Mouse (Mus musculus) MEL (cell line): ENCODE measurements at regions not wholly inside any gene's neighbourhood (a gene's known extent, or its start where the extent isn't known, plus 50 kb on each side); places are given as distances from the start of the nearest gene placed in this dataset.

ENCODE experiments used
- DNase-seq: peaks from one replicate; pipeline ENCODE4 v3.0.0; 2011; ENCODE audit warnings: low read depth, low spot score
- H3K27ac ChIP-seq: 2 replicates; pipeline ENCODE4 v1.5.1; 2012; ENCODE audit warnings: low read depth, mild to moderate bottlenecking, control low read depth, low read length, moderate library complexity; ENCODE audit not compliant: control insufficient read depth
- H3K27me3 ChIP-seq, 2 experiments: fragments of 150-350 bp in 1 of 2; sonication (generic) in 1 of 2; 2 replicates each; pipeline ENCODE4 v1.6.1; 2012; ENCODE audit warnings: low read length in 2 of 2, mild to moderate bottlenecking in 2 of 2, improper control_type of control experiment in 1 of 2, moderate library complexity in 1 of 2; ENCODE audit not compliant: insufficient read depth in 2 of 2, control insufficient read depth in 1 of 2
- H3K36me3 ChIP-seq, 2 experiments: 2 replicates each; pipeline ENCODE4 v1.6.1; 2012 to 2014; ENCODE audit warnings: low read length in 2 of 2, improper control_type of control experiment in 1 of 2, inconsistent platforms in 1 of 2, mild to moderate bottlenecking in 1 of 2; ENCODE audit not compliant: insufficient read depth in 2 of 2, control insufficient read depth in 1 of 2
- H3K4me1 ChIP-seq, 2 experiments: fragments of 150-350 bp in 1 of 2; sonication (generic) in 1 of 2; 2 replicates each; pipeline ENCODE4 v1.6.1; 2012; ENCODE audit warnings: low read length in 2 of 2, improper control_type of control experiment in 1 of 2, mild to moderate bottlenecking in 1 of 2; ENCODE audit not compliant: insufficient read depth in 2 of 2, control insufficient read depth in 1 of 2
- H3K4me3 ChIP-seq, 2 experiments: fragments of 150-350 bp in 1 of 2; sonication (generic) in 1 of 2; 2 replicates each; pipeline ENCODE4 v1.5.1; 2012; ENCODE audit warnings: low read depth in 2 of 2, low read length in 2 of 2, mild to moderate bottlenecking in 2 of 2, moderate library complexity in 2 of 2, control low read depth in 1 of 2, improper control_type of control experiment in 1 of 2; ENCODE audit not compliant: control insufficient read depth in 1 of 2, insufficient read depth in 1 of 2
- H3K79me2 ChIP-seq: 2 replicates; pipeline ENCODE4 v1.6.1; 2012; ENCODE audit warnings: mild to moderate bottlenecking, low read length, moderate library complexity; ENCODE audit not compliant: control insufficient read depth, poor library complexity, insufficient read depth
- H3K9ac ChIP-seq: 2 replicates; pipeline ENCODE4 v1.6.1; 2012; ENCODE audit warnings: low read depth, mild to moderate bottlenecking, control low read depth, low read length, moderate library complexity; ENCODE audit not compliant: control insufficient read depth, poor library complexity, severe bottlenecking
- H3K9me3 ChIP-seq: fragments of 150-350 bp; sonication (generic); replicated peaks from 2 replicates; pipeline ENCODE4 v1.6.1; 2012; ENCODE audit warnings: mild to moderate bottlenecking, low read length, improper control_type of control experiment, moderate library complexity; ENCODE audit not compliant: insufficient read depth
- CHD1 ChIP-seq: IDR thresholded peaks from 2 replicates; pipeline ENCODE4 v1.6.1; 2012; ENCODE audit warnings: low read depth, mild to moderate bottlenecking, inconsistent platforms, low read length, improper control_type of control experiment
- CHD2 ChIP-seq: IDR thresholded peaks from 2 replicates; pipeline ENCODE4 v1.6.1; 2011; ENCODE audit warnings: low read length, improper control_type of control experiment
- E2F4 ChIP-seq: IDR thresholded peaks from 2 replicates; pipeline ENCODE4 v1.6.1; 2011; ENCODE audit warnings: low read depth, low read length, improper control_type of control experiment, borderline replicate concordance
- ETS1 ChIP-seq: IDR thresholded peaks from 2 replicates; pipeline ENCODE4 v1.6.1; 2012; ENCODE audit warnings: low read depth, mild to moderate bottlenecking, inconsistent platforms, low read length, improper control_type of control experiment, moderate library complexity
- HCFC1 ChIP-seq: IDR thresholded peaks from 2 replicates; pipeline ENCODE4 v1.6.1; 2012; ENCODE audit warnings: low read depth, mild to moderate bottlenecking, inconsistent platforms, low read length, improper control_type of control experiment, moderate library complexity
- KAT2A ChIP-seq: conservative IDR thresholded peaks from 2 replicates; pipeline ENCODE4 v1.6.1; 2012; ENCODE audit warnings: low read depth, low read length, improper control_type of control experiment, inconsistent platforms
- MAFK ChIP-seq: IDR thresholded peaks from 2 replicates; pipeline ENCODE4 v1.6.1; 2011; ENCODE audit warnings: low read depth, mild to moderate bottlenecking, low read length, improper control_type of control experiment, borderline replicate concordance
- MAZ ChIP-seq: IDR thresholded peaks from 2 replicates; pipeline ENCODE4 v1.6.1; 2012; ENCODE audit warnings: low read depth, mild to moderate bottlenecking, inconsistent platforms, low read length, improper control_type of control experiment
- MXI1 ChIP-seq: IDR thresholded peaks from 2 replicates; pipeline ENCODE4 v1.6.1; 2011; ENCODE audit warnings: mild to moderate bottlenecking, low read depth, low read length, improper control_type of control experiment
- NRF1 ChIP-seq: IDR thresholded peaks from 2 replicates; pipeline ENCODE4 v1.6.1; 2014; ENCODE audit warnings: low read depth, mild to moderate bottlenecking, inconsistent platforms, low read length, improper control_type of control experiment, moderate library complexity; ENCODE audit not compliant: poor library complexity, insufficient read depth, severe bottlenecking
- POLR2A ChIP-seq, 2 experiments: IDR thresholded peaks; 2 replicates each; pipeline ENCODE4 v1.6.1; 2011 to 2012; ENCODE audit warnings: low read length in 2 of 2, mild to moderate bottlenecking in 2 of 2, control low read depth in 1 of 2, improper control_type of control experiment in 1 of 2, low read depth in 1 of 2, moderate library complexity in 1 of 2; ENCODE audit not compliant: control insufficient read depth in 1 of 2, insufficient read depth in 1 of 2, poor library complexity in 1 of 2
- POLR2AphosphoS2 ChIP-seq: IDR thresholded peaks from 2 replicates; pipeline ENCODE4 v1.6.1; 2011; ENCODE audit warnings: low read length, improper control_type of control experiment
- POLR2AphosphoS5 ChIP-seq: IDR thresholded peaks from 2 replicates; pipeline ENCODE4 v1.6.1; 2012; ENCODE audit warnings: low read depth, borderline replicate concordance, mild to moderate bottlenecking, inconsistent platforms, low read length, moderate library complexity, mixed read lengths
- SMC3 ChIP-seq: IDR thresholded peaks from 2 replicates; pipeline ENCODE4 v1.6.1; 2011; ENCODE audit warnings: low read depth, low read length, improper control_type of control experiment
- TBP ChIP-seq: IDR thresholded peaks from 2 replicates; pipeline ENCODE4 v1.8.0; 2011; ENCODE audit warnings: low read depth, low read length, improper control_type of control experiment
- USF1 ChIP-seq: IDR thresholded peaks from 2 replicates; pipeline ENCODE4 v1.6.1; 2014; ENCODE audit warnings: low read depth, mild to moderate bottlenecking, inconsistent platforms, low read length, improper control_type of control experiment, moderate library complexity
- USF2 ChIP-seq, 2 experiments: IDR thresholded peaks; 2 replicates each; pipeline ENCODE4 v1.6.1; 2011 to 2012; ENCODE audit warnings: improper control_type of control experiment in 2 of 2, low read length in 2 of 2, borderline replicate concordance in 1 of 2, inconsistent platforms in 1 of 2, low read depth in 1 of 2, mild to moderate bottlenecking in 1 of 2; ENCODE audit not compliant: insufficient read depth in 1 of 2
- ZC3H11A ChIP-seq: IDR thresholded peaks from 2 replicates; pipeline ENCODE4 v1.6.1; 2012; ENCODE audit warnings: low read depth, mild to moderate bottlenecking, inconsistent platforms, low read length, improper control_type of control experiment
- ZKSCAN1 ChIP-seq: IDR thresholded peaks from 2 replicates; pipeline ENCODE4 v1.6.1; 2012; ENCODE audit warnings: low read depth, mild to moderate bottlenecking, inconsistent platforms, low read length, improper control_type of control experiment, moderate library complexity
- ZMIZ1 ChIP-seq: IDR thresholded peaks from 2 replicates; pipeline ENCODE4 v1.6.1; 2012; ENCODE audit warnings: low read depth, mild to moderate bottlenecking, inconsistent platforms, low read length, improper control_type of control experiment, moderate library complexity
- ZNF384 ChIP-seq: IDR thresholded peaks from 2 replicates; pipeline ENCODE4 v1.6.1; 2012; ENCODE audit warnings: low read depth, mild to moderate bottlenecking, inconsistent platforms, low read length, improper control_type of control experiment

DNA sequence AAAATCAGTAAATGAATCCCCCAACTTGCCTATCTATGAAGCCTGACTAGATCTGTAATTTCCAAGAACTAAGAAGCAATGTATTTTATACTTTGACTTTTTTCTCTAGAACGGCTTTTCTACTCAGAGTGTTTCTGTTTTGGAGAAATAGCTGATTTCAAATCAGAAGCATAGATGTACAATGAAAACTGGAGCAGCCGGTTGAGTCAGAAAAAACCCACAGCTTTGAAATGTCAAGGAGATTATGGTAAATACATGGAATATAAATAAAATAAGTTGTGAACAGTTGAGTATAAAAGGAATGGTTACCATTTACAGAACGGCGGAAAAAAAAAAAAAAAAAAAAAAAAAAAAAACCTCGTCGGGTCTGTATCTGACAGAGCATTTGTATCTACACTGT is 791.4 kb upstream of the Gpc5 start (continued):
- TF ChIP-seq NRF1 (no peak), KAT2A (no peak), POLR2AphosphoS2 (no peak), MAZ (no peak), ZKSCAN1 (no peak)

DNA sequence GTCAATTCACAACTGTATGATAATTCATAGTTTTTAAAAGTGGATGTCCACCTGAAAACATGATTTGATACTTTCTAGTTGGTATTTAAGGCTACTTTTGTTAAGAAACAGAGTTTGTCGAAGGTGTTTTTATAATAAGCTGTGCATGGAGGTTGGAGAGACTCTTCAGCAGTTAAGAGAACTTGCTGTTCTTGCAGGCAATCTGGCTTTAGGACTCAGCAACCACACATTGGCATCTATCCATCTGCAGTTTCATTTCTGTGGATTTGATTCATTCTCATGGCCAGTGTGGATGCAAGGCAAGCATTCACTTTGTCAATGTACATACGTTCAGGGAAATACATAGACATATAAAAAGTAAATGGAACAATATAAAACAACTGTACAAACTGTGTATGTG is 784.5 kb upstream of the Gpc5 start:
- H3K27me3 ChIP-seq = no peaks in the 10 kb centered on the region
- no peaks in the 10 kb centered on the region for H3K4me1 ChIP-seq
- no peak for DNase-seq
- no peak overlapping the region for H3K27ac ChIP-seq
- no peak overlapping the region for H3K4me3 ChIP-seq
- no peaks in the 10 kb centered on the region for H3K79me2 ChIP-seq
- H3K36me3 ChIP-seq = no peaks in the 10 kb centered on the region
- TF ChIP-seq CHD1 = no peak
- no peak for TF ChIP-seq E2F4
- TF ChIP-seq TBP = no peak
- TF ChIP-seq ZNF384 = no peak
- no peak for TF ChIP-seq HCFC1
- TF ChIP-seq ZC3H11A = no peak
- no peak for TF ChIP-seq NRF1
- no peaks in the 10 kb centered on the region for H3K9me3 ChIP-seq
- no peak overlapping the region for H3K9ac ChIP-seq

DNA sequence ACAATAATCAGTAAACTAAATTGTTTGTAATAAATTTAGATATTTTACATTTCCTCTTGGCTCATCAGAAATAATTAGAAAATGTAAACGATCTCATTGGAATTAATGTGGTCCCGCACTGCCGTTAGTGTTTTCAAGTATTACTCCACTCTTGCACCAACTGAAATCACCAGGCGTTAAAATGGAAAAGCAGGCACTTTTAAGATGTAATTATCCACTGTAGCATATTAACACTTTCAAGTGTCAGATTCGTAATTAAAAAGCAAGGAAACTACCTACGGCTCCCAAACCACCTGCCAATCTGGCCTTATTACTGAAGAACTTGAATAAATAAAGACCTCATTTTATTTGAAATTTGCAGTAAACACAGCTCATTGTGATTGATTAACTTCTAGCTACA is 759.4 kb upstream of the Gpc5 start:
- no peak for DNase-seq
- H3K79me2 ChIP-seq = no peaks in the 10 kb centered on the region
- H3K9ac ChIP-seq = no peak overlapping the region
- no peak overlapping the region for H3K4me3 ChIP-seq
- H3K9me3 ChIP-seq = peaks cover 2% of the 10 kb centered on the region; the same call in 1 of the 2 replicates
- no peak for TF ChIP-seq SMC3
- TF ChIP-seq POLR2A (IDR thresholded peaks at IDR 0.05; ENCODE audit: control insufficient read depth in 1 of 2, insufficient read depth in 1 of 2, low read depth in 1 of 2, low read length in 2 of 2, poor library complexity in 1 of 2) = no peak
- no peak for TF ChIP-seq CHD2
- no peak for TF ChIP-seq USF1
- no peak for TF ChIP-seq ZKSCAN1
- no peak for TF ChIP-seq POLR2AphosphoS5
- TF ChIP-seq USF2 (IDR thresholded peaks at IDR 0.05; ENCODE audit: borderline replicate concordance in 1 of 2, insufficient read depth in 1 of 2, low read depth in 1 of 2, low read length in 2 of 2) = no peak
- no peak for TF ChIP-seq MXI1
- no peak for TF ChIP-seq ZMIZ1
- no peak for TF ChIP-seq MAFK
- TF ChIP-seq POLR2AphosphoS2 = no peak
- no peak for TF ChIP-seq ETS1
- no peak overlapping the region for H3K27ac ChIP-seq
- H3K36me3 ChIP-seq = peaks cover 0 to 2% of the 10 kb centered on the region in 2 experiments; a peak in 2 of 4 replicates
- no peaks in the 10 kb centered on the region for H3K27me3 ChIP-seq
- no peaks in the 10 kb centered on the region; a peak in 1 of 4 replicates for H3K4me1 ChIP-seq
